Mouse (Mus musculus): ENCODE results near the gene Gm44511. TPM values are rescaled to one million over a fixed set of nuclear protein-coding genes. Genes with fewer than 3 reads are reported as not detected.
"Not testable (repeated sequence)": the region's sequence is repeated elsewhere in the genome, so short reads cannot be mapped to it uniquely, and the experiment has no call there.

The Gm44511 gene
- polyA plus RNA-seq, 1 experiment from 2014 or later: not detected

DNA sequence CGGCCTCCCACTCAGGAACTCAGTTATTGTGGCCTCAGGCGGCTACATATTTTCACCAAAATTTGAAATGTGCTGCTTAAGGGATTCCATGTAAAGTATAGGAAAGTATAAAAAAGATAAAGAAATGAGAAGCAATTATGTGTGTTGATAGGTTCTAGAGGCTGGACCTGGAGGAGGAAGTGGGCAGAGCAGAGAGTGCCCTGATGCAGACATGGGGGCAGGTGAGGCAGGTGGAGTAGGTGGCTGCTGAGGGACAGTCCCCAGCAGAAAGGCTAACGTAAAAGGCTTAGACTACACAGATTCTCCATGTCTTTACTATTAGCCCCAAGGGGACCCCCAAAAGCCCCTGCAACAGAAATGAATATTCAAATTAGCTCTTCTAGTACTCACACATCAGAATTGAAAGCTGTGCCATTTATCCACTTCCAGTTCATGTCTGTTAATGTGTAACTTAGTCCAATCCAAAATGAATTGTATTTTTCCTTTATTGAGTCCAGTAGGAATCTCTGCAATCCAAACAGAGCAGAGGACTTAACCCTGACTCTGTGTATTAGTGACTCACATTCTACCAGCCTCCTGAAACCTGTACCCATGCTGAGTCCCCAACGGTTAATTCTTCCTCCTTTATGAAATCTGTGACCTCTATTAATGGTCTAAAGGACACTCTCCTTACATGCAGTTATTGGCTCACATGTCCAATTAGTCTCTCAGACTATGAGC is 7.9 kb downstream of the Gm44511 start:
- no peak overlapping the region for H3K9ac ChIP-seq
- no peaks in the 10 kb centered on the region for H3K36me3 ChIP-seq
- no peaks in the 10 kb centered on the region for H3K4me1 ChIP-seq (replicated peaks)
- ATAC-seq (replicated peaks; ENCODE audit: insufficient number of reproducible peaks, insufficient read depth, low FRiP score, low read depth): no peak
- no peak overlapping the region for H3K4me2 ChIP-seq
- WGBS: 78% methylated on average over 4 of the region's 4 CpGs
- H3K4me3 ChIP-seq: no peak overlapping the region
- H3K27me3 ChIP-seq: no peaks in the 10 kb centered on the region
- H3K27ac ChIP-seq: no peak overlapping the region
- no peaks in the 10 kb centered on the region for H3K9me3 ChIP-seq (replicated peaks)

DNA sequence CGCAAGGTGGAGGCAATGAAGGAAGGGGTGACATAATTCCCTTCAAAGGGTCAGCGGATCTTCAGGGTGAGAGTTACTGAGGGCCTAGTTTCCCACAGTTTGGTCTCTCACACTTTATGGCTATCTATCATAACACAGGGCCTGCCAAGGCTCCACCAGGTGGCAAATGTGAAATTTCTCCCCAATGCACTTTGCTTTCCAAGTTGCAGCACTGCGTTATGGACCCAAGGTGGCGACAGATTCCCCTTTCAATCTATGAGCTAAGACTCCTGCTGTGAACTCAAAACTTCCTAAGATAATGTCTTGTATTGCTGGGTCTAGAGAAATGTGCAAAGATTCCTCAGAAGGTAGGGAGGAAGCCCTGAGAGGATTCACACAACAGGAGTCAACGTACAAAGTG is 17.6 kb downstream of the Gm44511 start:
- Histone ChIP-seq H3K27me3 (no peaks in the 10 kb centered on the region), H3K27ac (no peak overlapping the region), H3K4me2 (no peak overlapping the region), H3K9ac (no peak overlapping the region), H3K4me1 (replicated peaks) (0 out of 2 replicates have a peak, but pooled peaks cover under 1% of the 10 kb centered on the region), H3K9me3 (replicated peaks) (no peaks in the 10 kb centered on the region), H3K36me3 (no peaks in the 10 kb centered on the region), H3K4me3 (no peak overlapping the region)
- WGBS: 86% methylated on average over 5 of the region's 5 CpGs
- no peak for ATAC-seq (replicated peaks; ENCODE audit: insufficient number of reproducible peaks, insufficient read depth, low FRiP score, low read depth)

DNA sequence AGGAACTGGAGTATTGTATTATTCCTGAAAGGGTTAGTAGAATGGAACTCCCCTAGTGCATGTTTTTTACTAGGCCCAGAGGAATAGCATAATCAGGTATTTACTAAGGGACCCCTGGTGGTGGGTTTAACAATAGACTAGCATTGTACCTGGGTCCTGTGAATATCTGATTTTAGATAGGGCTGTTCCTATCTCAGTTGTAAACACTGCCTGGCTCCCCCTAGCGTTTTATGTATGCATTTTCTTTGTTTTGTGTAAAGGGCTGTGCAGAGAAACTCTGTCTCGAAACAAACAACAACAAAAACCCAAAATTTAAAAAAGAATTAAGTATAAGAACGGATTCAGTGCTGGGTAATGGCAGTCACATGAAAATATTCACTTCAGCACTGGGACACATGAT is 19.1 kb downstream of the Gm44511 start:
- ATAC-seq (replicated peaks; ENCODE audit: insufficient number of reproducible peaks, insufficient read depth, low FRiP score, low read depth): no peak
- Histone ChIP-seq H3K27ac (no peak overlapping the region), H3K4me1 (replicated peaks) (0 out of 2 replicates have a peak, but pooled peaks cover 6% of the 10 kb centered on the region), H3K9me3 (replicated peaks) (no peaks in the 10 kb centered on the region), H3K4me2 (no peak overlapping the region), H3K36me3 (no peaks in the 10 kb centered on the region), H3K27me3 (no peaks in the 10 kb centered on the region), H3K4me3 (no peak overlapping the region), H3K9ac (no peak overlapping the region)
- 60% methylated on average over 3 of the region's 3 CpGs for WGBS

DNA sequence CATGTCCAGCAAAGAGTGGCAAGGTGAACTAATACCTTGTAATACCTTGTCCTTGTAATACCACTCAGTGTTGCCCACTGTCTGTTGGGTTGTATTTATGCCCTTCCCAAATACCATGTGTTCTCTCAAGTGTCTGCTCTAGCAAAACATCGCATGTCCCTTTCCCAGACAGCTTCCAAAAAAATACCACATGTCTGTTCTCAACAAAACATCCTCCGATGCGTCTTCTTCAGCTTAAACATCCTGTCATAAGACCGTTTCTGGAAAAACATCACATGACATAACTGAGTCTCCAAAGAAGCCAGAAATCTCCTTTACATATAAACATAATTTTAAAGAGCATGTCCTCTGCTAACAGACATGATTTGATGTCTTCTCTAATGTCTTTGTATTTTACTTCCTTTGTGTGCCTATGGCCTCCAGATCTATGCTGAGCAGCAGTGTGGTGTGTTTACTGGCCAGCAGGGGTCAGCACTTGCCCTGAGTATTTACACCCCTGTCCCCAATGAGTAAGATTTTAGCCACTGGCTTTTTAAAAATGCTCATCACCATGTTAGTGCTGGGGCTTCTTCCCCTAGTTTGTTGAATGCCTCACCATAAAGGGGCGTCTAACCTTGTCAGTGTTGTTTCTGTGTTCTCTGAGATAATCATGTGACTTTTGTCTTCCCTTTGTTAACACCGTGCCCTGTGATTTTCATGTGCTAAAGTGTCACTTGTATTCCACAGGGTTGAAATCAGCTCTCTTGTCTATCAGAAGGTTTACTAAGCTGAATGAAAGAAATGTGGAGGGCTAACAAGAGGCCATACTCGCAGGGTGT is 21.1 kb downstream of the Gm44511 start:
- H3K9me3 ChIP-seq (replicated peaks); H3K27me3 ChIP-seq; H3K9ac ChIP-seq; H3K27ac ChIP-seq; H3K4me3 ChIP-seq; H3K36me3 ChIP-seq; ATAC-seq (replicated peaks; ENCODE audit: insufficient number of reproducible peaks, insufficient read depth, low FRiP score, low read depth); H3K4me1 ChIP-seq (replicated peaks): not testable (repeated sequence)
- 60% methylated on average over 7 of the region's 7 CpGs for WGBS
- peak overlapping the region; percentile 11; the same call in 1 of the 2 replicates for H3K4me2 ChIP-seq

DNA sequence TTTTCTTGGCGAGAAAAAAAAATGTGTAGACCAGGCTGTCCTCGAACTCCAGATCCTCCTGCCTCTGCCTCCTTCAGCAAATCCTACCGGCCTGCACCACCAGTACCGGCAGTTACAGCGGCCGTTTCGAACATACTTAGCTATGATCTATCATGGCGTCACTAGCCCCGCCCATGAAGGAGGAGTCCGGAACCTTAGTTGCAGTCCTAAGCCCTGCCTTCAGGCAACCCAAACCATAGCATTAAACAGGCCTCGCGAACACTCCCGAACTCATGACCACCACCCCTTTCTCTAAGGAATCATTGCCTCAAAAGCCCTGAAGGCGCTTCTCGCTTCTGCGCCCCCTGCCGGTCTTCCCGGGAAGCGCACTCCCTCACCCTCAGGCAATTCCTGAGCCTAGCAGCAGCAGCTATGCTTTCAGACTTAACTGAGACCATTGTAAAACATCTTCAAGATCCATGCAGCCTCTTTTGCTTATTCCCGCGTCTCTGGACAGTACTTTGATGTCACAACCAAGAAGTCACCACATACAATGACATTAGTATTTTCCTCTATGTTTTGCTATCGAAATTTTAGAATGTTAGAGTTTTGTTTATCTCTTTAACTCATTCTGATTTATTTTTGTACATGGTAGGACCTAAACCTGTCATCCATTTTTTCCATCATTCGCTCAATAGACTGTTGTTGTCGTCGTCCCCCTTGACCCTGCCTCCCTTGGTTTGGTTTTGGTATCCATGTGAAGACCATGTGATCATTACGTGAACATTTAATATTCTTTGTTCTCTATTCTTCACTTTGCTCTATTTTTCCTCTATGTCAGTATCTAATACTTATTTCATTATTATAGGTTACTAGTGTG is 22.9 kb downstream of the Gm44511 start:
- Histone ChIP-seq H3K9ac (peak overlapping the region; percentile 60), H3K36me3 (no peaks in the 10 kb centered on the region), H3K27me3 (no peaks in the 10 kb centered on the region), H3K27ac (peak overlapping the region; percentile 68), H3K4me1 (replicated peaks) (peaks cover 7% of the 10 kb centered on the region), H3K4me2 (peak overlapping the region; percentile 76), H3K9me3 (replicated peaks) (no peaks in the 10 kb centered on the region), H3K4me3 (peak overlapping the region; percentile 57)
- WGBS: 6% methylated on average over 26 of the region's 26 CpGs
- peak; percentile 94 for ATAC-seq (replicated peaks; ENCODE audit: insufficient number of reproducible peaks, insufficient read depth, low FRiP score, low read depth)

DNA sequence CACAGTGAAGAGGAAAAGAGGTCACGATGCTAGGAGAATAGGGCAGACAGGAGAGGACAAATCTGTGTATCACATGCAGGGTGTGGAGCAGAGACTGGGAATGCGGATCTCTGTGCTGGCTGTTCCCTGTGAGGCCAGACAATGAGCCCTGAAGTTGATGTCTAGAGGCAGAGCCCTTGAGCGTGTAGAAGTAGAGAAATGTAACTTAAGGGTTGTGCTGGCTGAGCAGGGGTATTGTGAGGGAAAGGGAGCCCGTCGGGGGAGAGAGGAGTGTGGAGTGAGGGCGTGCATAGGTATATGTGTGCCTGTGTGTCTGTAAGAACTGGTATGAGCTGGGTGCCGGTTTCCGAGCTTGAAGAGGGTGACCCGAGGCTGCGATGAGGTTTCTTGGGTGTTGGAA is 23.6 kb downstream of the Gm44511 start:
- peak; percentile 12 for ATAC-seq (replicated peaks; ENCODE audit: insufficient number of reproducible peaks, insufficient read depth, low FRiP score, low read depth)
- Histone ChIP-seq H3K9ac (peak overlapping the region; percentile 60), H3K4me3 (peak overlapping the region; percentile 57), H3K9me3 (replicated peaks) (no peaks in the 10 kb centered on the region), H3K27me3 (no peaks in the 10 kb centered on the region), H3K36me3 (no peaks in the 10 kb centered on the region), H3K4me1 (replicated peaks) (peaks cover 14% of the 10 kb centered on the region), H3K27ac (peak overlapping the region; percentile 68), H3K4me2 (peak overlapping the region; percentile 76)
- WGBS: 14% methylated on average over 10 of the region's 10 CpGs

DNA sequence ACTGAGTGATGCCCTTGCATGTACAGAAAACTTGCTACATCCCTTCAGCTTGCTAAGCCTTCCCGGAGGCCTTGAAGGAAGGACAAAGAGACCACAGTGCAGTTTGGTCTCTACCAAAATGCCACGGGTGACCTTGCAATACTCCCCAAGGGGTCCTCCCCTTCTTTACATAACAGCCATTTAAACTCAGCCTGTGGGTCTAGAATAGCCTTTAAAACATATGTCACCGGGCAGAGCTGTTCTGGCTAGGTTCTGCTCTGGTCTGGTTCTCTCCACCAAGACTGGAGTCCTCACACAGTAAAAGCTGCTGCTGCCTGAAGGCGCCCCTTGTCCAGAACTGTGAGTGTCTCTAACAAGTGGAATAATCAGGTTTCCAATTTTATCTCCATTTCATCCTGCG is 25.4 kb downstream of the Gm44511 start:
- not testable (repeated sequence) for H3K4me3 ChIP-seq; ATAC-seq (replicated peaks; ENCODE audit: insufficient number of reproducible peaks, insufficient read depth, low FRiP score, low read depth); H3K36me3 ChIP-seq; H3K9me3 ChIP-seq (replicated peaks); H3K27me3 ChIP-seq; H3K4me2 ChIP-seq; H3K27ac ChIP-seq; H3K9ac ChIP-seq
- H3K4me1 ChIP-seq (replicated peaks): peaks cover 14% of the 10 kb centered on the region
- 74% methylated on average over 5 of the region's 5 CpGs for WGBS

DNA sequence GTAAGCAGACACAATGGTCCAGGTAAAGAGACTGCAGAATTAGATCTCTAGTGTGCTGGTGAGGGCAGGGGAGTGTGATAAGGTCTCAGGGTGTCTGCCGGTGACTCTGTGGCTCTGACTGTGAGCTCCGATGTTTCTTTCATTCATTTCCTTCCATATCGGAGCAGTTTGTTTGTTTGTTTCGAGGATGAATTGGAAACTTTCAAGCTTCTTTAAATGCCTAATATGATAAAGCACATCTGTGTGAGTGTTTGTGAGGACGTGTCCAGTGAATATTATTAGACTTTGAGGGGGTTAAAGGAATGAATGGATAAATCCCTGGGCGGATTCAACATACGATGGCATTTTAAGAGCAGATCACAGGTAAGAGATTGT is 26.2 kb downstream of the Gm44511 start:
- 25% methylated on average over 7 of the region's 7 CpGs for WGBS
- H3K9ac ChIP-seq: no peak overlapping the region
- peaks cover 14% of the 10 kb centered on the region for H3K4me1 ChIP-seq (replicated peaks)
- H3K9me3 ChIP-seq (replicated peaks): no peaks in the 10 kb centered on the region
- no peak for ATAC-seq (replicated peaks; ENCODE audit: insufficient number of reproducible peaks, insufficient read depth, low FRiP score, low read depth)
- peak overlapping the region; percentile 78 for H3K4me3 ChIP-seq
- H3K27me3 ChIP-seq: no peaks in the 10 kb centered on the region
- H3K36me3 ChIP-seq: no peaks in the 10 kb centered on the region
- peak overlapping the region; percentile 90; the same call in 1 of the 2 replicates for H3K27ac ChIP-seq
- H3K4me2 ChIP-seq: peak overlapping the region; percentile 63

DNA sequence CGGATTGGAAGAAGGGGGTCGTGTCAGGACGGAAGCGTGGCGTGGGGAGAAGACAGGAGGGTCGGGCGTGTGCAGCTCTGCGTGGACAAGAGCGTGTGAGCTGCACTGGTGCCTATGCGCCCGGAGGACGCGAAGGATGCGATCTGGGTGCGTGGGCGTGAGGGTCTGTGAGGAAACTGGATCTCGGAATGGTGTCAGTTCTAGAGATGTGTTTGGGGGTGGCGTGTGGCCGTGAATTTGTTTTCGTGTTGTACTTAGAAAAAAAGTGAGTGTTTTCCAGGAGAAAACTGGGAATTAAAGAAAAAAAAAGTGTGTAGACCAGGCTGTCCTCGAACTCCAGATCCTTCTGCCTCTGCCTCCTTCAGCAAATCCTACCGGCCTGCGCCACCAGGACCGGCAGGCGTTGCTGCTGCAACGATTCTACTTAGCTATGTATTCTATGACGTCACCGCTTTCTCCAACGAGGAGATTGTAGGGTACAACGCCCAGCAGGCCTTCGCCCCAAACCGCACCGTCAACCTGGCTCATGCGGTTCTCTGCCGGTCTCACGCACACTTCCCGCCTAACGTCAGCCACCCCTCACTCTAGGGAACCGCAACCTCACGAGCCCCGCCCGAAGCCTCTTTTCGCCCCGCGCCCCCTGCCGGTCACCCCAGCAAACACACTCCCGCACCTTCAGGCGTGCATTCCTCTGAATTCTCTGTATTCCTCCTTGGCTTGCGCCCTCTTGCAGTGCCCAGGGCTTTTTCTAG is 26.8 kb downstream of the Gm44511 start:
- H3K27me3 ChIP-seq; H3K9me3 ChIP-seq (replicated peaks); H3K36me3 ChIP-seq: not testable (repeated sequence)
- ATAC-seq (replicated peaks; ENCODE audit: insufficient number of reproducible peaks, insufficient read depth, low FRiP score, low read depth): peak; percentile 55
- peaks cover 14% of the 10 kb centered on the region for H3K4me1 ChIP-seq (replicated peaks)
- peak overlapping the region; percentile 78 for H3K4me3 ChIP-seq
- H3K27ac ChIP-seq: peak overlapping the region; percentile 90
- WGBS: under 1% methylated on average over 49 of the region's 49 CpGs
- H3K9ac ChIP-seq: peak overlapping the region; percentile 72
- peak overlapping the region; percentile 63 for H3K4me2 ChIP-seq

DNA sequence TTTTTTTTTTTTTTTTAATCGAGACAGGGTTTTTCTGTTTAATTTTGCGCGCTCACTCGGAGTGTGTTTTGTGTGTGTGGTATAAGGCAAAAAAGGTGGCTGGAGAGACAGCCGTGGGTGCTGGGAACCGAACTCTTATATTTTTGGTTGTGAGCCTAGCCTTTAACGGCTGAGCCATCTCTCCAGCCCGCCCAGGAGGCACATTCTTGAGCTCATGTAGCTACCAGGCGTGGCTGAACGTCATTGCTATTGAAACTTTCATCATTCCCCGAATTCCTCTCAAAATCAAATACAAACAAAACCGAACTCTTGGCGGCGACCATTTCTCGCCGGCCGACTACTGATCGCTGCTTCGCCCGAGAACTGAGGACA is 27.4 kb downstream of the Gm44511 start:
- H3K27ac ChIP-seq: peak overlapping the region; percentile 90
- ATAC-seq (replicated peaks; ENCODE audit: insufficient number of reproducible peaks, insufficient read depth, low FRiP score, low read depth): peak; percentile 33; the same call in 1 of the 2 replicates
- H3K4me3 ChIP-seq: peak overlapping the region; percentile 78
- peak overlapping the region; percentile 72 for H3K9ac ChIP-seq
- not testable (repeated sequence) for H3K27me3 ChIP-seq; H3K36me3 ChIP-seq; H3K9me3 ChIP-seq (replicated peaks)
- peak overlapping the region; percentile 63 for H3K4me2 ChIP-seq
- WGBS: under 1% methylated on average over 20 of the region's 20 CpGs
- H3K4me1 ChIP-seq (replicated peaks): peaks cover 15% of the 10 kb centered on the region
